ENCODE assay signal across 17 mouse cellular contexts in the genomic region with DNA sequence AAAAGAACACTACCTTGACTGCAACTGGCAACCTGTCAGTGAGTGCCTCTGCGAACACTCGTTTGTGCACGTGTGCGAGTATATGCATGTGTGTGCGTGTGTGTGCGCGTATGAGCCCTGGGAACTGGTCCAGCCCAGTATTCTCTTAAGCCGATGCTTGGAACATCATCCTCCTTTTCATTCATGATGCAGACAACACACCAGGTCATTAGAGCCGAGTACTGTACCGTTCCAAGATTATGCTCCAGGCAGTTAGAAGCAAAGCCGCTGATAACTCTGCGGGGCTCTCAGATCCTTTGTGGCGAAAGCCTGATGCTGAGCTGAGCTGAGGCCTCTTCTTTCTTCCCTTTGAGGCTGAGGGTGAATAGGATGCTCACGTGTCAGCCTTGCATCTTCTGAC.
DNase-seq lines count a peak whose midpoint lies in the region; ATAC-seq lines count a peak whose summit lies in the region.
"Had no signal": no experiment of that assay in that cellular context is flagged by ENCODE, and none has a peak within 500 bp of the region (broad histone marks: within the 10 kb centered on the region; RNA-seq: fewer than 3 reads in every experiment).

No protein-coding gene starts in this region.

- no peaks in the 10 kb centered on the region for H3K36me3 ChIP-seq in forebrain, embryonic 15.5 days
- H3K36me3 ChIP-seq in forebrain, embryonic 16.5 days (ENCODE audit: control insufficient read depth, insufficient read depth): no peaks in the 10 kb centered on the region
- H3K36me3 ChIP-seq in midbrain, embryonic 16.5 days (ENCODE audit: control insufficient read depth, insufficient read depth, low read length): no peaks in the 10 kb centered on the region
- H3K36me3 ChIP-seq in heart, embryonic 10.5 days: no peaks in the 10 kb centered on the region
- H3K36me3 ChIP-seq: embryonic facial prominence, embryonic 13.5 days; hindbrain, embryonic 13.5 days; intestine, embryonic 15.5 days had no signal

- no peaks in the 10 kb centered on the region for H3K9me3 ChIP-seq in forebrain, embryonic 15.5 days
- no peaks in the 10 kb centered on the region for H3K9me3 ChIP-seq in forebrain, embryonic 16.5 days (ENCODE audit: control insufficient read depth, low read length)
- no peaks in the 10 kb centered on the region for H3K9me3 ChIP-seq in midbrain, embryonic 16.5 days (replicated peaks; ENCODE audit: control insufficient read depth, low read length, poor library complexity, severe bottlenecking)
- H3K9me3 ChIP-seq in heart, embryonic 10.5 days: no peaks in the 10 kb centered on the region
- H3K9me3 ChIP-seq: embryonic facial prominence, embryonic 13.5 days; hindbrain, embryonic 13.5 days; intestine, embryonic 15.5 days had no signal

- DNase-seq in retina, postnatal 1 day: peak; percentile 46
- DNase-seq in retina, embryonic 14.5 days (ENCODE audit: low spot score): no peak
- DNase-seq in heart, embryonic 10.5 days (ENCODE audit: low spot score): no peak
- DNase-seq: adrenal gland, adult 8-10 months; adrenal gland, postnatal 36 days; cerebellum, adult 11-12 months; cerebellum, adult 9-10 months; cerebellum, postnatal 25 days; gastrocnemius, postnatal 36 days; heart, postnatal 10 days; heart, postnatal 4 days had no signal

- H3K27me3 ChIP-seq in forebrain, embryonic 15.5 days: no peaks in the 10 kb centered on the region
- H3K27me3 ChIP-seq in forebrain, embryonic 16.5 days (replicated peaks; ENCODE audit: control insufficient read depth, insufficient read depth, low read length): no peaks in the 10 kb centered on the region
- H3K27me3 ChIP-seq in midbrain, embryonic 16.5 days (ENCODE audit: control insufficient read depth, insufficient read depth, low read depth, low read length): no peaks in the 10 kb centered on the region
- H3K27me3 ChIP-seq in heart, embryonic 10.5 days (ENCODE audit: insufficient read depth, poor library complexity, severe bottlenecking): no peaks in the 10 kb centered on the region
- H3K27me3 ChIP-seq: embryonic facial prominence, embryonic 13.5 days; hindbrain, embryonic 13.5 days; intestine, embryonic 15.5 days had no signal

- no peak overlapping the region for H3K27ac ChIP-seq in forebrain, embryonic 15.5 days (replicated peaks)
- no peak overlapping the region for H3K27ac ChIP-seq in forebrain, embryonic 16.5 days (ENCODE audit: low read length)
- peak overlapping the region; percentile 31; the same call in 1 of the 2 replicates for H3K27ac ChIP-seq in midbrain, embryonic 16.5 days (ENCODE audit: low read length)
- H3K27ac ChIP-seq in heart, embryonic 10.5 days: no peak overlapping the region
- H3K27ac ChIP-seq: embryonic facial prominence, embryonic 13.5 days; hindbrain, embryonic 13.5 days; intestine, embryonic 15.5 days had no signal

- H3K4me1 ChIP-seq in forebrain, embryonic 15.5 days: peaks cover 6% of the 10 kb centered on the region; the same call in 1 of the 2 replicates
- H3K4me1 ChIP-seq in forebrain, embryonic 16.5 days (replicated peaks; ENCODE audit: control insufficient read depth, insufficient read depth, low read length): 0 out of 2 replicates have a peak, but pooled peaks cover 2% of the 10 kb centered on the region
- H3K4me1 ChIP-seq in midbrain, embryonic 16.5 days (ENCODE audit: control insufficient read depth, insufficient read depth, low read length): peaks cover 8% of the 10 kb centered on the region; the same call in 1 of the 2 replicates
- H3K4me1 ChIP-seq in heart, embryonic 10.5 days: no peaks in the 10 kb centered on the region
- H3K4me1 ChIP-seq: hindbrain, embryonic 13.5 days; intestine, embryonic 15.5 days had no signal

- WGBS in forebrain, embryonic 15.5 days: 55% methylated on average over 14 of the region's 14 CpGs
- 39% methylated on average over 14 of the region's 14 CpGs for WGBS in forebrain, embryonic 16.5 days
- 57% methylated on average over 14 of the region's 14 CpGs for WGBS in midbrain, embryonic 16.5 days
- 81% methylated on average over 14 of the region's 14 CpGs for WGBS in heart, embryonic 10.5 days

- no peak overlapping the region for H3K4me3 ChIP-seq in forebrain, embryonic 15.5 days
- H3K4me3 ChIP-seq in forebrain, embryonic 16.5 days (replicated peaks; ENCODE audit: low read length): no peak overlapping the region
- no peak overlapping the region for H3K4me3 ChIP-seq in midbrain, embryonic 16.5 days (ENCODE audit: low read depth, low read length)
- H3K4me3 ChIP-seq in heart, embryonic 10.5 days: no peak overlapping the region
- H3K4me3 ChIP-seq: embryonic facial prominence, embryonic 13.5 days; hindbrain, embryonic 13.5 days; intestine, embryonic 15.5 days had no signal

- peak; percentile 60 for ATAC-seq in forebrain, embryonic 15.5 days (replicated peaks)
- ATAC-seq in forebrain, embryonic 16.5 days: no peak
- peak; percentile 67 for ATAC-seq in midbrain, embryonic 16.5 days
- ATAC-seq: intestine, embryonic 15.5 days had no signal

- no peak overlapping the region for H3K9ac ChIP-seq in forebrain, embryonic 15.5 days (replicated peaks)
- no peak overlapping the region for H3K9ac ChIP-seq in forebrain, embryonic 16.5 days (replicated peaks; ENCODE audit: low read depth, low read length)
- no peak overlapping the region for H3K9ac ChIP-seq in midbrain, embryonic 16.5 days (ENCODE audit: low read depth, low read length)
- H3K9ac ChIP-seq: embryonic facial prominence, embryonic 13.5 days; hindbrain, embryonic 13.5 days; intestine, embryonic 15.5 days had no signal

- no peak overlapping the region for H3K4me2 ChIP-seq in forebrain, embryonic 15.5 days (replicated peaks)
- no peak overlapping the region for H3K4me2 ChIP-seq in forebrain, embryonic 16.5 days (ENCODE audit: low read length)
- no peak overlapping the region for H3K4me2 ChIP-seq in midbrain, embryonic 16.5 days (ENCODE audit: low read length)
- H3K4me2 ChIP-seq: embryonic facial prominence, embryonic 13.5 days; hindbrain, embryonic 13.5 days; intestine, embryonic 15.5 days had no signal
